33 mouse cellular contexts compared by ENCODE assay signal in genomic region chr3:123452904-123453303, GRCm38 (mm10). TPM values are rescaled to one million over a fixed set of nuclear protein-coding genes. Genes with fewer than 3 reads are reported as not detected.
"Had no signal": no experiment of that assay in that cellular context is flagged by ENCODE, and none has a peak within 500 bp of the region (broad histone marks: within the 10 kb centered on the region; RNA-seq: fewer than 3 reads in every experiment).

No protein-coding gene starts in this region.

- H3K9me3 ChIP-seq: limb, embryonic 10.5 days; limb, embryonic 12.5 days; limb, embryonic 13.5 days; limb, embryonic 15.5 days; liver, embryonic 12.5 days; liver, embryonic 13.5 days; liver, embryonic 15.5 days; lung, embryonic 15.5 days; midbrain, embryonic 10.5 days; midbrain, embryonic 12.5 days; midbrain, embryonic 13.5 days; midbrain, embryonic 15.5 days had no signal

- H3K4me3 ChIP-seq: limb, embryonic 10.5 days; limb, embryonic 12.5 days; limb, embryonic 13.5 days; limb, embryonic 15.5 days; liver, embryonic 12.5 days; liver, embryonic 13.5 days; liver, embryonic 15.5 days; lung, embryonic 15.5 days; megakaryocyte, embryonic 14.5 days; midbrain, embryonic 10.5 days; midbrain, embryonic 12.5 days; midbrain, embryonic 13.5 days; midbrain, embryonic 15.5 days; myocyte had no signal

- ATAC-seq: liver, embryonic 12.5 days; liver, postnatal 0 days; lung, postnatal 0 days; midbrain, embryonic 13.5 days; midbrain, embryonic 15.5 days; midbrain, embryonic 16.5 days had no signal

- H3K27ac ChIP-seq: limb, embryonic 10.5 days; limb, embryonic 12.5 days; limb, embryonic 13.5 days; limb, embryonic 15.5 days; liver, embryonic 12.5 days; liver, embryonic 13.5 days; liver, embryonic 14.5 days; liver, embryonic 15.5 days; lung, embryonic 15.5 days; macrophage; midbrain, embryonic 10.5 days; midbrain, embryonic 12.5 days; midbrain, embryonic 13.5 days; midbrain, embryonic 15.5 days had no signal

- DNase-seq: left cerebral cortex, postnatal 4 days; liver; liver, embryonic 13.5 days; liver, postnatal 0 days; lung, adult 18-20 months; lung, adult 2 months; lung, embryonic 14.5 days; lung, postnatal 10 days; lung, postnatal 14 days; lung, postnatal 36 days; lung, postnatal 4 days; midbrain, embryonic 14.5 days had no signal

- H3K4me1 ChIP-seq: limb, embryonic 10.5 days; limb, embryonic 13.5 days; limb, embryonic 15.5 days; liver, embryonic 12.5 days; liver, embryonic 13.5 days; liver, embryonic 15.5 days; lung, embryonic 15.5 days had no signal

- H3K4me2 ChIP-seq: limb, embryonic 12.5 days; limb, embryonic 13.5 days; limb, embryonic 15.5 days; liver, embryonic 11.5 days; liver, embryonic 12.5 days; liver, embryonic 13.5 days; liver, embryonic 15.5 days; lung, embryonic 14.5 days; lung, embryonic 15.5 days; midbrain, embryonic 11.5 days; midbrain, embryonic 12.5 days; midbrain, embryonic 13.5 days; midbrain, embryonic 15.5 days had no signal

- H3K36me3 ChIP-seq: limb, embryonic 10.5 days; limb, embryonic 12.5 days; limb, embryonic 13.5 days; limb, embryonic 15.5 days; liver, embryonic 12.5 days; liver, embryonic 13.5 days; liver, embryonic 15.5 days; lung, embryonic 15.5 days; midbrain, embryonic 10.5 days; midbrain, embryonic 12.5 days; midbrain, embryonic 13.5 days; midbrain, embryonic 15.5 days had no signal

- H3K27me3 ChIP-seq: limb, embryonic 15.5 days; lung, embryonic 15.5 days; midbrain, embryonic 12.5 days; midbrain, embryonic 15.5 days had no signal

- H3K9ac ChIP-seq: limb, embryonic 12.5 days; limb, embryonic 13.5 days; limb, embryonic 15.5 days; liver, embryonic 12.5 days; liver, embryonic 13.5 days; liver, embryonic 14.5 days; liver, embryonic 15.5 days; liver, postnatal 0 days; lung, embryonic 14.5 days; lung, embryonic 15.5 days; midbrain, embryonic 12.5 days; midbrain, embryonic 13.5 days; midbrain, embryonic 15.5 days had no signal

RNA-seq across cellular contexts. Expression of gene Prss12, which starts 6.2 kb away (rescaled TPM):
- total RNA-seq: megakaryocyte progenitor cell, adult 5-6 weeks; megakaryocyte-erythroid progenitor cell, adult 5-6 weeks had no signal
- polyA plus RNA-seq: macrophage had no signal
